Mouse (Mus musculus): ENCODE measurements around the gene Tprgl.
A peak's percentile ranks its signal among the peaks of the same experiment; 100 is the strongest.

The Tprgl gene

GRCm38 (mm10) chr4:154160538-154161390, at the start of gene Tprgl:
Gene Tprgl, minus strand, starts transcription at chr4:154160666.
- DNase-seq (ENCODE audit: low read depth, low spot score): peak; percentile 98

- no peak for DNase-seq (ENCODE audit: low read depth, low spot score)
Observed at GRCm38 (mm10) chr4:154209825-154210224, 49.4 kb upstream of the Tprgl start.

- peak; percentile 44 for DNase-seq (ENCODE audit: low read depth, low spot score)
Observed at GRCm38 (mm10) chr4:154209054-154209453, 48.6 kb upstream of the Tprgl start.

GRCm38 (mm10) chr4:154207261-154207660, 46.8 kb upstream of the Tprgl start:
- no peak for DNase-seq (ENCODE audit: low read depth, low spot score)

- DNase-seq (ENCODE audit: low read depth, low spot score): no peak
Observed at GRCm38 (mm10) chr4:154205392-154205791, 44.9 kb upstream of the Tprgl start.

- DNase-seq (ENCODE audit: low read depth, low spot score): no peak
Observed at GRCm38 (mm10) chr4:154204532-154204931, 44.1 kb upstream of the Tprgl start.

- no peak for DNase-seq (ENCODE audit: low read depth, low spot score)
Observed at GRCm38 (mm10) chr4:154201511-154201910, 41.0 kb upstream of the Tprgl start.

GRCm38 (mm10) chr4:154198377-154198961, 38.0 kb upstream of the Tprgl start:
- DNase-seq (ENCODE audit: low read depth, low spot score): no peak

- no peak for DNase-seq (ENCODE audit: low read depth, low spot score)
Observed at GRCm38 (mm10) chr4:154197961-154198360, 37.5 kb upstream of the Tprgl start.

GRCm38 (mm10) chr4:154188948-154189347, 28.5 kb upstream of the Tprgl start:
- DNase-seq (ENCODE audit: low read depth, low spot score): peak; percentile 13

GRCm38 (mm10) chr4:154186002-154186537, 25.6 kb upstream of the Tprgl start:
- no peak for DNase-seq (ENCODE audit: low read depth, low spot score)

GRCm38 (mm10) chr4:154185001-154185400, 24.5 kb upstream of the Tprgl start:
- no peak for DNase-seq (ENCODE audit: low read depth, low spot score)

- no peak for DNase-seq (ENCODE audit: low read depth, low spot score)
Observed at GRCm38 (mm10) chr4:154183566-154183965, 23.1 kb upstream of the Tprgl start.

GRCm38 (mm10) chr4:154181001-154181400, 20.5 kb upstream of the Tprgl start:
- no peak for DNase-seq (ENCODE audit: low read depth, low spot score)

- DNase-seq (ENCODE audit: low read depth, low spot score): peak; percentile 36
Observed at GRCm38 (mm10) chr4:154177257-154177656, 16.8 kb upstream of the Tprgl start.

- DNase-seq (ENCODE audit: low read depth, low spot score): no peak
Observed at GRCm38 (mm10) chr4:154171931-154172604, 11.6 kb upstream of the Tprgl start.

GRCm38 (mm10) chr4:154171151-154171930, 10.9 kb upstream of the Tprgl start:
- DNase-seq (ENCODE audit: low read depth, low spot score): no peak

- no peak for DNase-seq (ENCODE audit: low read depth, low spot score)
Observed at GRCm38 (mm10) chr4:154170506-154171150, 10.2 kb upstream of the Tprgl start, which contains the start of gene Megf6. Gene Megf6, plus strand, starts transcription at chr4:154170730.

GRCm38 (mm10) chr4:154170021-154170420, 9.6 kb upstream of the Tprgl start:
- DNase-seq (ENCODE audit: low read depth, low spot score): no peak

- DNase-seq (ENCODE audit: low read depth, low spot score): no peak
Observed at GRCm38 (mm10) chr4:154167053-154167452, 6.6 kb upstream of the Tprgl start.

- peak; percentile 52 for DNase-seq (ENCODE audit: low read depth, low spot score)
Observed at GRCm38 (mm10) chr4:154163296-154163695, 2.8 kb upstream of the Tprgl start.
